Mouse (Mus musculus): ENCODE measurements around the gene Mapk7. TPM values are rescaled to one million over a fixed set of nuclear protein-coding genes. Genes with fewer than 3 reads are reported as not detected.

Mapk7 gene
- polyA plus RNA-seq, 1 experiment from 2014 or later = 28.8 TPM

DNA sequence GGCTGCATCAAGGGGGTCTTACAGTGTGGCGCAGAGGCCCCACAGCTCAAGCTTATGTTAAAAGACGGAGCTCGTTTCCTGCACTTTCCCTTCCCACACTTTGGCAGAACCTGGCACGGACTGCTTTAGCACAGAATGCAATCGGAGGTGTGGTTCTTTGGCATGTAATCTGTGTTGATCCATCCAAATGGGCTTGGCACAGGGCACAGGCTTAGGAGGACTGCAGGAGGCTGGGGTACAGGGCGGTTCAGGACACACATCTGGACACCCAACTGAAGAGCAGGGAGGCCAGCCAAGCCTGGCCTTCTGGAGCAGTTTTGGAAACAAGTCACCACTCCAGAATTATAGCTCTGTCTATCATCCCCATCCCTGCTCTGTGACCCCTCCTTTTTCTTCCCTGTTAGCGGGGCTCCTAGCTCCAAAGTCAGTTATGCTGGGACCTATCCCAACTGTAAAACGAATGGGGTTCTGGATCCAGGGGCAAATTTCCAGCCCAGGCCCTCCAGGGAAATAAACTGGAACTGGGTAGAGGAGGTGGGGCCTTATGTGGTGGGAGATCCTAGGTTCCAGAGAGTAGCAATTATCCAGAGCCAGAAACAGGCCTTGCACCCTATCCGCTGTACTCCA lies 45.5 kb downstream of the Mapk7 start:
- Histone ChIP-seq H3K27ac (replicated peaks) (no peak overlapping the region), H3K36me3 (no peaks in the 10 kb centered on the region), H3K4me1 (peaks cover 16% of the 10 kb centered on the region), H3K9ac (no peak overlapping the region), H3K4me3 (no peak overlapping the region), H3K9me3 (no peaks in the 10 kb centered on the region), H3K4me2 (no peak overlapping the region), H3K27me3 (replicated peaks) (peaks cover 38% of the 10 kb centered on the region)
- WGBS = 78% methylated on average over 9 of the region's 9 CpGs
- no peak for ATAC-seq (ENCODE audit: extremely low read depth, insufficient number of reproducible peaks, low FRiP score, low TSS enrichment)

DNA sequence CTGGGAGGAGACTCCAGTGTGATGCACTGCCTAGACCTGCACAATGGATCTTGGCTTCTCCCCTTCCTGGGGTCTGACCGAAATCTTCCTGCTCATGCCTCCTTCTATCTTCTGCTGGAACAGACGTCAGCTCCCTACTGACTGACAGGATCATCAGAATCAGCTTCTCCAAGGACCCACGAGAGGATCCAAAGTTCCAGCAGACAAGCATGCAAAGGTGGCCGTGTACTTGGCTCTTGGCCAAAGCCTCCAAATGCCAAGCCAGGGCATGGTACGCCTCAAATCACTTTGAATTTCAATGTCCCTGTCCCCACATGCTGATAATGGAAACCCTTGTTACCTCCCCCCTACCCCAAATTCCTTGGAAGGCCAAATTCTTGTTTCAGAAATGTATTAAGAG lies 46.2 kb downstream of the Mapk7 start:
- H3K36me3 ChIP-seq = no peaks in the 10 kb centered on the region
- no peak overlapping the region for H3K9ac ChIP-seq
- peaks cover 12% of the 10 kb centered on the region for H3K4me1 ChIP-seq
- 34% methylated on average over 5 of the region's 5 CpGs for WGBS
- H3K27me3 ChIP-seq (replicated peaks) = peaks cover 35% of the 10 kb centered on the region
- H3K4me3 ChIP-seq = no peak overlapping the region
- no peaks in the 10 kb centered on the region for H3K9me3 ChIP-seq
- H3K27ac ChIP-seq (replicated peaks) = no peak overlapping the region
- no peak overlapping the region for H3K4me2 ChIP-seq
- no peak for ATAC-seq (ENCODE audit: extremely low read depth, insufficient number of reproducible peaks, low FRiP score, low TSS enrichment)

DNA sequence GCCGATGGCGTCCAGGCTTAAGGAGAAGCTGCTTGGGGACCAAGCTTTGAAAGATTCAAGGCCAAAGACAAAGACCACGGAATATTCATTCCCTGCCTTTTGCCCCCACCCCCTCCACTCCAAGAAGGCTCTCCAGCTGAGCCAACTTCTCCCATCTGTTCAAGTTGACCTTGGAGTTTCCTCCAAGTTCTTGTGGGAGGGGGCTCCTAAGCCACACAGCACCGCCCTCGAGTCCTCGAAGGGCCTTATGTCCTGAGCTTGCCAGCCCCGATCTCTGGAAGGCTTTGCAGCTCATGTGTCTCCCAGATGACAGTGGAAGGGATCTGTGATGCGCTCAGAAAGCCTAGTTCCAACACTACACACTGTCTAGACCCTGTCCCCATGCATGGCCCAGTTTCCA lies 46.9 kb downstream of the Mapk7 start:
- no peaks in the 10 kb centered on the region for H3K9me3 ChIP-seq
- H3K36me3 ChIP-seq = no peaks in the 10 kb centered on the region
- no peak overlapping the region for H3K27ac ChIP-seq (replicated peaks)
- H3K27me3 ChIP-seq (replicated peaks) = peaks cover 28% of the 10 kb centered on the region; the same call in 1 of the 2 replicates
- H3K4me1 ChIP-seq = peaks cover 12% of the 10 kb centered on the region
- WGBS = 72% methylated on average over 8 of the region's 8 CpGs
- ATAC-seq (ENCODE audit: extremely low read depth, insufficient number of reproducible peaks, low FRiP score, low TSS enrichment) = no peak
- H3K4me2 ChIP-seq = no peak overlapping the region
- no peak overlapping the region for H3K9ac ChIP-seq
- no peak overlapping the region for H3K4me3 ChIP-seq

DNA sequence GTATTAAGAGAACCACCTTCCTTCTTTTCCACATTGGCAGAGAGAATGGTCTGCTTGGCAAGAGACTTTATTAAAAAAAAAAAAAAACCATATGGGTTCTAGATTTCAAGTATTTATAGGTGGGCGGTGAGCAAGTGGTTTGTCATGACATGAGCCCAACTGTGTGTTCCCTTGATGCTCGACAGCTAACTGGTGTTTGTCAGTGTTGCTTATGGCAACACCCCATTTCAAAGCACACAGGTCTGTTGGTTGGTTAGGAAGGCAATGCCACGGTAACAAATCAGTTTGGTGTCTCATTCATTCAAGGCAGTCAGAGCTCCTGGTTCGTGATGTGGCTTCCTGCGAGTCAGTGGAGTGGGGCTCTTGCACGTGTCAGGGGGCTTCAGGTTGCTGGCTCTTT lies 50.4 kb downstream of the Mapk7 start:
- Histone ChIP-seq H3K9me3 (no peaks in the 10 kb centered on the region), H3K4me1 (peaks cover 10% of the 10 kb centered on the region), H3K4me2 (no peak overlapping the region), H3K4me3 (no peak overlapping the region), H3K27me3 (replicated peaks) (no peaks in the 10 kb centered on the region), H3K27ac (replicated peaks) (no peak overlapping the region), H3K36me3 (no peaks in the 10 kb centered on the region), H3K9ac (no peak overlapping the region)
- WGBS = 77% methylated on average over 6 of the region's 6 CpGs
- no peak for ATAC-seq (ENCODE audit: extremely low read depth, insufficient number of reproducible peaks, low FRiP score, low TSS enrichment)

DNA sequence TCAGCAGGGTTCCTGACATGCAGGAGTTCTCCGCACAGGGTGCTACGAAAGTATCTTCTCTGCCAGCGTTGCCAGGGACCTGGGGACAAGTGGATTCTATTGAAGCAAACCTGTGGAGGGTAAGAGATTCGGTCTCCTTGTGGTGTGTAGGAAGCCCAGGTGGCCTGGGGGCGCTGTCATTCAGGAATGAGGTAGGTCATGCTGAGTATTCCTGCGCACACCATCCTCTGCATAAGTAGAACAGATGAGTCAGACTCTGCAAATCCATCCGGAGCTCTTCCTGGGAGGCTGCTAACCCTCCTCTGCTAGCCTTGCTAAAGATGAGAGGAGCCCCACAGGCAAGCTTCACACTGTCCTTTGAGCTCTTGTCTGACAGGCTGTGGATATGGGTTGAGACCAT lies 52.5 kb downstream of the Mapk7 start:
- Histone ChIP-seq H3K9me3 (no peaks in the 10 kb centered on the region), H3K4me2 (no peak overlapping the region), H3K27me3 (replicated peaks) (no peaks in the 10 kb centered on the region), H3K9ac (no peak overlapping the region), H3K4me3 (no peak overlapping the region), H3K27ac (replicated peaks) (no peak overlapping the region), H3K4me1 (no peaks in the 10 kb centered on the region), H3K36me3 (no peaks in the 10 kb centered on the region)
- no peak for ATAC-seq (ENCODE audit: extremely low read depth, insufficient number of reproducible peaks, low FRiP score, low TSS enrichment)
- WGBS = 76% methylated on average over 7 of the region's 7 CpGs

DNA sequence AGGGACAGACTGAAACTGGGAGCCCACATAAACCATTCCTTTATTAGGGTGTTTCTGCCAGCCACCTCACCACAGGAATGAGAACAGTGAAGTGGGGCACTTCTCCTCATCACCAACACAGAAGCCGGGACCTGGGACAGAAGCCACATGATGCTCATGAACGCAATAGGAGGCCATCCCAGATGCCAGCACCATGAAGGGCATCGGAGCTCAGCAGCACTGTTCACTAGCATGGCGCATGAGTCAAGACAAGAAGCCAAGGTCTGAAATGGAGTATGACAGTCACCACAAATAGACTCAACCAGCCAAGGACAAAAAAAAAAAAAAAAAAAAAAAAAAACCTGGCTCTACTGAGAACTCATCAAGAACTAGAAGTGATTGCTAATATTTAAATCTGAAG lies 53.8 kb downstream of the Mapk7 start:
- H3K4me2 ChIP-seq = no peak overlapping the region
- H3K27me3 ChIP-seq (replicated peaks) = no peaks in the 10 kb centered on the region; the same call in 1 of the 2 replicates
- no peak overlapping the region for H3K9ac ChIP-seq
- no peak for ATAC-seq (ENCODE audit: extremely low read depth, insufficient number of reproducible peaks, low FRiP score, low TSS enrichment)
- H3K36me3 ChIP-seq = no peaks in the 10 kb centered on the region
- H3K4me1 ChIP-seq = no peaks in the 10 kb centered on the region
- no peak overlapping the region for H3K4me3 ChIP-seq
- no peaks in the 10 kb centered on the region for H3K9me3 ChIP-seq
- 87% methylated on average over 4 of the region's 4 CpGs for WGBS
- no peak overlapping the region for H3K27ac ChIP-seq (replicated peaks)

DNA sequence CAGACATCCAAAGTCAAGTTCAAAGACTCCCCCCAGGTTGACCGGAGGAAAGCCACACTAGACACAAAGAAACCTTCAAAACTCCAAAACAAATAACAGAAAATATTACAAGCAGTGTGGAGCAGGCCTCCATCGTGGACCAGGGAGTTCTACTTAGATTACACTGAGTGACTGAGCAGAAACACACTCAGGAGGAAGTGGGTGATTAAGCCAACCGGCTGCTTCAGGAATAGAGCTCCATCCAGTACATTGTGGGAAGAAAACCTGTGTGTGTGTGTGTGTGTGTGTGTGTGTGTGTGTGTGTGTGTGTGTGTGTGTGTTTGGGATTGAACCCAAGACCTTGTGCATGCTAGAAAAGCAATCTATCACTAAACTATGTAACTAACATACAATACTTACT lies 55.0 kb downstream of the Mapk7 start:
- Histone ChIP-seq H3K4me1 (no peaks in the 10 kb centered on the region), H3K27ac (replicated peaks) (no peak overlapping the region), H3K9ac (no peak overlapping the region), H3K4me2 (no peak overlapping the region), H3K36me3 (no peaks in the 10 kb centered on the region), H3K27me3 (replicated peaks) (no peaks in the 10 kb centered on the region; the same call in 1 of the 2 replicates), H3K9me3 (no peaks in the 10 kb centered on the region), H3K4me3 (no peak overlapping the region)
- ATAC-seq (ENCODE audit: extremely low read depth, insufficient number of reproducible peaks, low FRiP score, low TSS enrichment) = no peak
- 63% methylated on average over 3 of the region's 3 CpGs for WGBS

Other genes with a start within 250 kb of the Mapk7 start
- gene Aldh3a2, start 226.9 kb downstream of the Mapk7 start, polyA plus RNA-seq (2015; fragmentation: Nextera tagmentation; extraction: Ambion mirVana) = 26.0 and 26.9 TPM in 2 replicates
- gene Slc47a2, start 151.5 kb downstream of the Mapk7 start, polyA plus RNA-seq (2015; fragmentation: Nextera tagmentation; extraction: Ambion mirVana) = 0.06 TPM in 1 of 2 replicates, not detected in the other
- 24.6 and 28.9 TPM in 2 replicates for gene Slc47a1, start 116.1 kb downstream of the Mapk7 start, polyA plus RNA-seq (2015; fragmentation: Nextera tagmentation; extraction: Ambion mirVana)
- 0.33 and 0.52 TPM in 2 replicates for gene Rnf112, start 40.3 kb downstream of the Mapk7 start, polyA plus RNA-seq (2015; fragmentation: Nextera tagmentation; extraction: Ambion mirVana)
- gene Mfap4, start 9.0 kb downstream of the Mapk7 start, polyA plus RNA-seq (2015; fragmentation: Nextera tagmentation; extraction: Ambion mirVana) = 114 and 126 TPM in 2 replicates
- gene B9d1, start 10.7 kb upstream of the Mapk7 start, polyA plus RNA-seq (2015; fragmentation: Nextera tagmentation; extraction: Ambion mirVana) = 13.6 and 14.2 TPM in 2 replicates
- 19.8 and 20.5 TPM in 2 replicates for gene Epn2, start 85.3 kb upstream of the Mapk7 start, polyA plus RNA-seq (2015; fragmentation: Nextera tagmentation; extraction: Ambion mirVana)
- 10.5 and 11.2 TPM in 2 replicates for gene Grap, start 158.9 kb upstream of the Mapk7 start, polyA plus RNA-seq (2015; fragmentation: Nextera tagmentation; extraction: Ambion mirVana)
- 1.5 and 1.6 TPM in 2 replicates for gene Fam83g, start 189.7 kb upstream of the Mapk7 start, polyA plus RNA-seq (2015; fragmentation: Nextera tagmentation; extraction: Ambion mirVana)
- 0.07 TPM in 1 of 2 replicates, not detected in the other for gene Slc5a10, start 226.4 kb upstream of the Mapk7 start, polyA plus RNA-seq (2015; fragmentation: Nextera tagmentation; extraction: Ambion mirVana)

Measured in heart, embryonic 13.5 days (tissue).